Mouse (Mus musculus) lung, adult 2 months (tissue): Measurements from ENCODE around the gene Insrr.

Experiments
- CTCF ChIP-seq: fragments of 200-500 bp; IDR thresholded peaks from 2 replicates; pipeline ENCODE4 v1.5.1; 2011; ENCODE audit warnings: mild to moderate bottlenecking, low read length, control low read depth; ENCODE audit not compliant: insufficient read depth
- POLR2A ChIP-seq: fragments of 200-500 bp; IDR thresholded peaks from 2 replicates; pipeline ENCODE4 v1.6.1; 2011; ENCODE audit warnings: low read depth, mild to moderate bottlenecking, control low read depth, low read length, borderline replicate concordance; ENCODE audit errors: extremely low read depth

- no peak for TF ChIP-seq POLR2A
- no peak for TF ChIP-seq CTCF
These were observed 21.5 kb downstream of the Insrr start for GRCm38 (mm10) chr3:87818226-87818625.
